Mouse (Mus musculus): ENCODE measurements around the gene Fam120a.

- TF ChIP-seq CTCF (IDR thresholded peaks at IDR 0.05; ENCODE audit: control insufficient read depth, insufficient read depth, insufficient read length) (no peak), MAX (IDR thresholded peaks at IDR 0.05) (no peak)
These were observed 6.4 kb upstream of the Fam120a start for GRCm38 (mm10) chr13:48974266-48974665.

All from C2C12 (cell line).